Mouse (Mus musculus) left cerebral cortex, adult 11 months (tissue): ENCODE results near the gene Sorl1.
"Not testable (repeated sequence)": the region's sequence is repeated elsewhere in the genome, so short reads cannot be mapped to it uniquely, and the experiment has no call there.

Source experiments
- DNase-seq: peaks from one replicate; pipeline ENCODE4 v3.0.0; 2022; ENCODE audit warnings: low spot score

Sorl1 gene

GRCm38 (mm10) chr9:42092749-42093148 lies 31.3 kb downstream of the Sorl1 start:
- DNase-seq = no peak

DNA sequence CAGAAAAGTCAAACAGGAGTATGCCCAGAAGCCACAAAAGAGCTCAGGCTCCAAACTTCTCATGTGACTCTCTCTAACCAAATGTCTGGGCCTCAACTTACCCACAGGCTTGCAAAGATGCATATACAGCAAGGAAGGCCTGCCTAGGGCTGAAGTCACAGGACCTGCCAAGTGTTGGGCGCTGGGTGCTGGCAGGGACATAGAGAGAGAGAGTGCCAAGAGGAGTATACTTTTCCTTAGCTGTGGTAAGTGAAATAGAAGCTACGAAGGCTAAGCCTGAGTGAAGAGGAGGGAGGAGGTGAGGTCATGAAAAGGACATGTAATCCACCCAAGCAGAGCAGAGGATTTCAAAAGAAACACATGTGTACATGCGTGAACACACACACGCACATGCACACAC lies 32.5 kb downstream of the Sorl1 start:
- DNase-seq = no peak

DNA sequence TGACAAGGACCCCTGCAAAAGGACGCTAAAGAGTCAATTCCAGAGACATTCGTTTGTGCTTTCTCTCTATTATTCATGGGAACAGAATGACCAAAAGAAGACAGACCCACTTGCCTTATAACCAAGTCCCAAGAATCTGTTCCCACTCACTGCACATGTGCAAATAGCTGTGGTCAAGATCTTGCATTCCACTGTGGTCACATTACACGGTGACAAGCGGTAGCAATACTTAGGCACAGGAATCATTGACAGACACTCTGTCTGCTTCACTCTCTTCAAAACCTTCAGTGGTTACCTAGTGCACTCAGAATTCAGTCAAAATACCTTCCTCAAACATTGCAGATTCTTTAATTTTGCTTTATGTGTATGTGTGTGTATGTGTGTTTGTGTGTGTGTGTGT lies 36.2 kb downstream of the Sorl1 start:
- no peak for DNase-seq

DNA sequence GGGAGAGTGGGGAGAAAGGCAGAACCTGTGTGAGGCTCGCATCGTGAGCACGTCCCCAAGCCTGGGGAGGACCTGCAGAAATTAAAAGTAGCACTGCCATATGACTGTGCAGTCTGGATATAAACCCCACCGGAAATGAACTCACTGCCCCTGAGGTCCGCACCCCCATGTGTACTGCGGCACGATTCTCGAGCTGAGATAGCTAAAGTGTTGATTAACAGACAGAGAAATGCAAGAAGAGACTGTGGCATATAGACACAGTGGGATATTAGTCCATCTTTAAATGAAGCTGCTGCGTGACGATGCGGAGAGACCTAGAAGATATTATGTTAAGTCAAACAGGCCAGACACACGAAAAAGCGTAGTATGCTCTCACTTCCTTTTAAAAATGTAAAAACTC lies 38.1 kb downstream of the Sorl1 start:
- no peak for DNase-seq

GRCm38 (mm10) chr9:42083661-42084067 lies 40.4 kb downstream of the Sorl1 start:
- peak; percentile 76 for DNase-seq

GRCm38 (mm10) chr9:42081681-42082530 lies 42.2 kb downstream of the Sorl1 start:
- DNase-seq = no peak

- no peak for DNase-seq
These were observed 43.4 kb downstream of the Sorl1 start for GRCm38 (mm10) chr9:42080671-42081070.

- DNase-seq = no peak
These were observed 46.8 kb downstream of the Sorl1 start for GRCm38 (mm10) chr9:42077112-42077845.

- no peak for DNase-seq
These were observed 47.7 kb downstream of the Sorl1 start for GRCm38 (mm10) chr9:42076256-42076849.

DNA sequence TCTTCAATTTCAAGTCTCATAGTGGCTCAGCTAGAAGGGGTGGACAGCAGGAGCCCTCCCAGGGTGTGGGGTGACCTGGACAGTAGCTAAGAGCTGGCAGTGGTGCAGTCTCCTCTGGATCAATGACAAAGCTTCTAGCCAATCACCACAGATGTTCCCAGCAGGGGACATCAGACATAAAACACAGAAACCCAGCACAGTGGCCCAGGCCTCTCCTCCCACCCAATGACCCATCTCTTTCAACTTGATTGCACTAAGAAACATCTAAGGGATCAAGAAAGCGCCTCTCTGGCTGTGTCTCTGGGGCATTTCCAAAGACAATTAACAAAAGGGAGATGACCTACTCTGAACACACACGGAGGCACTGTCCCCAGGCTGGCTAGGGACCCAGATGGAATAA lies 48.9 kb downstream of the Sorl1 start:
- DNase-seq = no peak

- DNase-seq = no peak
These were observed 52.1 kb downstream of the Sorl1 start for GRCm38 (mm10) chr9:42072010-42072409.

- no peak for DNase-seq
These were observed 53.2 kb downstream of the Sorl1 start for GRCm38 (mm10) chr9:42070856-42071255.

DNA sequence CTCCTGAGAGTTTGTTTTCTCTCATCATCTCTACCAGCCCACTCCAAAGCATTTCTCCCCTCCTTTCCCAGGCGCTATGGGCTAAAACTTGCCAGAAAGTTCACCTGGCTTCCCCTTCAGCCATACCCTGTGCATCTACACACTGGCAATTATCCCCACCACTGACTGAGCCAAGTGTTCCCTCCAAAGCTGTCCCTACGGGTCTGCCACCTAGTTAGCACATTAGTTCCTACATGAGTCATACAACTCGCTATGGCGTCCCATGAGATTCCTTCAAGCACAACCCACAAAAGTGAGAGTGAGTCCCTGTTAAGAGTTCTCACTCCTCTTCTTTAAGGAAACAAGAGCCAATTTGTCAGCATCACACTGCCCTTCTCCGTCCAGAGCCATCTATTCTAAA lies 54.6 kb downstream of the Sorl1 start:
- no peak for DNase-seq

GRCm38 (mm10) chr9:42067950-42068349 lies 56.1 kb downstream of the Sorl1 start:
- no peak for DNase-seq

GRCm38 (mm10) chr9:42065756-42066155 lies 58.3 kb downstream of the Sorl1 start:
- DNase-seq = no peak

GRCm38 (mm10) chr9:42063391-42063790 lies 60.7 kb downstream of the Sorl1 start:
- DNase-seq = no peak

DNA sequence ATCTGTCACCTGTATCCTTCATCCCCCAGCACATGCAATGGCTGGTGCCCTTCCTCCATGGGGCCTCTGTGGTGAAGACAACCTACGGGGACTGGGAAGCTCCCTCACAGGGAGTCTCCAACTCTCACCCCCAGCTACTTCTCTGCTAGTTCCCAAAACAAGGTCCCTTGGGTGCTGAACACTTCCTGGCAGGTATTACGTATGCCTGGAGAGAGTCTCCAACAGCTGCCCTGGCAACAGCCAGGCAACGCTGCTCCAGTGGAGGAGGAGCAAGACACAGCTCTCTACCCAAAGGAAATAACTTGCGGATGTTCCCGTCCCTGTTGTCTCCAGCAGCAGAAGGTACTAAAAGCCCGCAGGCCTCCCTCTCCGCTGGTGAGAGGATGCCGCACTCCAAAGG lies 61.8 kb downstream of the Sorl1 start:
- no peak for DNase-seq

- not testable (repeated sequence) for DNase-seq
These were observed 65.1 kb downstream of the Sorl1 start for GRCm38 (mm10) chr9:42059006-42059405.

DNA sequence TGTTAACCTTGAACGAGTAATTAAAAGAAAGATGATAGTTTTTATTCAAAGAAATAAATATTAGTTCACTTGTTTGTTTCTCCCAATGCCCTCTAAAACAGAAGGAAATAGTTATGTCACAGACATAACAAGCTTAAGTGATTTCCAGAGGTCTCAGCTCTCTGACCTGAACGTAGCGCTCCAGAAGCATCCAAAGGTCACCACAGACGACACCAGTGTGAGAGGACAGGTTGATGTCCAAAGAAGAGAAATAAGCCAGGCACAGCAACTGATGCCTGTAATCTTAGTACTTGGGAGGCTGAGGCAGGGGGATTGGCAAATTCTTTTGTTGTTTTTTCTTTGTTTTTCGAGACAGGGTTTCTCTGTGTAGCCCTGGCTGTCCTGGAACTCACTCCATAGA lies 67.5 kb downstream of the Sorl1 start:
- DNase-seq = no peak

- no peak for DNase-seq
These were observed 68.7 kb downstream of the Sorl1 start for GRCm38 (mm10) chr9:42055378-42055777.

- peak; percentile 72 for DNase-seq
These were observed 69.5 kb downstream of the Sorl1 start for GRCm38 (mm10) chr9:42054339-42055272.
